Mouse (Mus musculus) CH12.LX (cell line): ENCODE results near the gene Tenm1. TPM values are rescaled to one million over a fixed set of nuclear protein-coding genes. Genes with fewer than 3 reads are reported as not detected.

Experiments
- DNase-seq: peaks from one replicate; pipeline ENCODE4 v3.0.0-alpha.2; 2013; ENCODE audit errors: extremely low read depth
- H3K27ac ChIP-seq: 2 replicates; pipeline ENCODE4 v1.5.1; 2012; ENCODE audit warnings: low read depth, mild to moderate bottlenecking, control low read depth, moderate library complexity; ENCODE audit not compliant: insufficient read depth
- H3K27me3 ChIP-seq: replicated peaks from 2 replicates; pipeline ENCODE3; 2012; ENCODE audit warnings: inconsistent platforms
- H3K36me3 ChIP-seq, 2 experiments: replicated peaks in 1 of 2; 2 replicates each; pipeline versions ENCODE3 to v1.6.1; 2012; ENCODE audit warnings: inconsistent platforms in 1 of 2, low read length in 1 of 2, mild to moderate bottlenecking in 1 of 2, mixed read lengths in 1 of 2, moderate library complexity in 1 of 2; ENCODE audit not compliant: control insufficient read depth in 1 of 2, insufficient read depth in 1 of 2
- H3K4me1 ChIP-seq, 2 experiments: 2 replicates each; pipeline ENCODE4 v1.6.1; 2012; ENCODE audit warnings: inconsistent platforms in 1 of 2, moderate library complexity in 1 of 2; ENCODE audit not compliant: insufficient read depth in 2 of 2, control insufficient read depth in 1 of 2
- H3K4me2 ChIP-seq: 2 replicates; pipeline ENCODE4 v1.6.1; 2012; ENCODE audit warnings: low read depth, mild to moderate bottlenecking, control low read depth; ENCODE audit not compliant: poor library complexity, insufficient read depth, severe bottlenecking
- H3K4me3 ChIP-seq, 3 experiments: fragments of 150-350 bp in 1 of 3; sonication (generic) in 1 of 3; replicated peaks in 1 of 3; 2 replicates each; pipeline versions ENCODE3 to v1.5.1; 2011 to 2012; ENCODE audit warnings: low read depth in 2 of 3, low read length in 2 of 3, mild to moderate bottlenecking in 2 of 3, moderate library complexity in 2 of 3, control low read depth in 1 of 3, improper control_type of control experiment in 1 of 3, inconsistent platforms in 1 of 3, mixed read lengths in 1 of 3; ENCODE audit not compliant: poor library complexity in 1 of 3
- H3K79me2 ChIP-seq: replicated peaks from 2 replicates; pipeline ENCODE4 v1.6.1; 2012; ENCODE audit warnings: mild to moderate bottlenecking, moderate library complexity; ENCODE audit not compliant: control insufficient read depth, poor library complexity, insufficient read depth, severe bottlenecking; ENCODE audit errors: extremely low read depth
- H3K9ac ChIP-seq: 2 replicates; pipeline ENCODE4 v1.6.1; 2012; ENCODE audit warnings: low read depth, mild to moderate bottlenecking, control low read depth, moderate library complexity; ENCODE audit not compliant: insufficient read depth
- H3K9me3 ChIP-seq: replicated peaks from 2 replicates; pipeline ENCODE3; 2012; ENCODE audit warnings: low read length, inconsistent platforms, mixed read lengths
- BHLHE40 ChIP-seq: IDR thresholded peaks from 2 replicates; pipeline ENCODE4 v1.6.1; 2011; ENCODE audit warnings: mild to moderate bottlenecking, low read depth, low read length, improper control_type of control experiment
- CTCF ChIP-seq, 2 experiments: IDR thresholded peaks in 1 of 2; conservative IDR thresholded peaks in 1 of 2; 2 replicates each; pipeline ENCODE4 v1.5.1; 2011 to 2012; ENCODE audit warnings: low read depth in 2 of 2, low read length in 2 of 2, improper control_type of control experiment in 1 of 2, inconsistent platforms in 1 of 2, mild to moderate bottlenecking in 1 of 2, moderate library complexity in 1 of 2
- ETS1 ChIP-seq: conservative IDR thresholded peaks from 2 replicates; pipeline ENCODE4 v1.6.1; 2012; ENCODE audit warnings: low read depth, mild to moderate bottlenecking, inconsistent platforms, low read length, improper control_type of control experiment, moderate library complexity
- GABPA ChIP-seq: IDR thresholded peaks from 2 replicates; pipeline ENCODE4 v1.6.1; 2012; ENCODE audit warnings: low read depth, low read length, improper control_type of control experiment, inconsistent platforms; ENCODE audit not compliant: insufficient replicate concordance
- HCFC1 ChIP-seq: IDR thresholded peaks from 2 replicates; pipeline ENCODE4 v1.6.1; 2012; ENCODE audit warnings: low read depth, mild to moderate bottlenecking, inconsistent platforms, low read length, improper control_type of control experiment
- JUND ChIP-seq: conservative IDR thresholded peaks from 2 replicates; pipeline ENCODE4 v1.6.1; 2011; ENCODE audit warnings: low read depth, low read length, improper control_type of control experiment
- MAFK ChIP-seq: IDR thresholded peaks from 2 replicates; pipeline ENCODE4 v1.6.1; 2011; ENCODE audit warnings: low read length, improper control_type of control experiment; ENCODE audit not compliant: insufficient replicate concordance
- MAZ ChIP-seq: IDR thresholded peaks from 2 replicates; pipeline ENCODE4 v1.6.1; 2012; ENCODE audit warnings: low read depth, mild to moderate bottlenecking, inconsistent platforms, low read length, improper control_type of control experiment, moderate library complexity
- MXI1 ChIP-seq: IDR thresholded peaks from 2 replicates; pipeline ENCODE4 v1.6.1; 2011; ENCODE audit warnings: mild to moderate bottlenecking, low read depth, low read length, improper control_type of control experiment
- NELFE ChIP-seq: IDR thresholded peaks from 2 replicates; pipeline ENCODE4 v1.6.1; 2011; ENCODE audit warnings: low read depth, low read length, improper control_type of control experiment
- NRF1 ChIP-seq: IDR thresholded peaks from 2 replicates; pipeline ENCODE4 v1.6.1; 2014; ENCODE audit warnings: low read depth, mild to moderate bottlenecking, inconsistent platforms, low read length, improper control_type of control experiment, moderate library complexity
- PAX5 ChIP-seq: IDR thresholded peaks from 2 replicates; pipeline ENCODE4 v1.6.1; 2012; ENCODE audit warnings: low read length, inconsistent platforms, mixed read lengths
- POLR2A ChIP-seq: IDR thresholded peaks from 2 replicates; pipeline ENCODE4 v1.6.1; 2011; ENCODE audit warnings: low read depth, mild to moderate bottlenecking, improper control_type of control experiment, low read length
- POLR2AphosphoS2 ChIP-seq: IDR thresholded peaks from 2 replicates; pipeline ENCODE4 v1.6.1; 2011; ENCODE audit warnings: low read depth, low read length, improper control_type of control experiment
- RAD21 ChIP-seq: IDR thresholded peaks from 2 replicates; pipeline ENCODE4 v1.6.1; 2011; ENCODE audit warnings: low read depth, mild to moderate bottlenecking, low read length, improper control_type of control experiment, moderate library complexity
- SIN3A ChIP-seq: IDR thresholded peaks from 2 replicates; pipeline ENCODE4 v1.6.1; 2012; ENCODE audit warnings: low read length, improper control_type of control experiment, inconsistent platforms
- TBP ChIP-seq: conservative IDR thresholded peaks from 2 replicates; pipeline ENCODE4 v1.6.1; 2011; ENCODE audit warnings: low read depth, low read length, improper control_type of control experiment
- TCF12 ChIP-seq: IDR thresholded peaks from 2 replicates; pipeline ENCODE4 v1.6.1; 2014; ENCODE audit warnings: low read depth, mild to moderate bottlenecking, inconsistent platforms, low read length, improper control_type of control experiment
- USF1 ChIP-seq: IDR thresholded peaks from 2 replicates; pipeline ENCODE4 v1.6.1; 2014; ENCODE audit warnings: low read depth, mild to moderate bottlenecking, inconsistent platforms, low read length, improper control_type of control experiment
- USF2 ChIP-seq: conservative IDR thresholded peaks from 2 replicates; pipeline ENCODE4 v1.6.1; 2011; ENCODE audit warnings: low read depth, low read length, improper control_type of control experiment
- ZKSCAN1 ChIP-seq: IDR thresholded peaks from 2 replicates; pipeline ENCODE4 v1.6.1; 2012; ENCODE audit warnings: low read depth, inconsistent platforms, low read length, improper control_type of control experiment, borderline replicate concordance
- ZMIZ1 ChIP-seq: IDR thresholded peaks from 2 replicates; pipeline ENCODE4 v1.6.1; 2012; ENCODE audit warnings: low read depth, mild to moderate bottlenecking, inconsistent platforms, low read length, improper control_type of control experiment
- dilution Hi-C: fragments of 300-500 bp; cut with MboI; formaldehyde crosslinking; loops from 2 replicates; pipeline ENCODE4 v1.14.3; 2020; ENCODE audit warnings: low sequenced_read_pairs; ENCODE audit not compliant: extremely low pct_unique_long_range_greater_than_20kb, extremely low pct_ligation_motif_present
- in situ Hi-C: fragments of 300-500 bp; cut with MboI; formaldehyde crosslinking; loops from 3 replicates; pipeline ENCODE4 v1.14.3; 2019; ENCODE audit warnings: low sequenced_read_pairs, low pct_ligation_motif_present, low pct_unique_long_range_greater_than_20kb, mixed read lengths
- polyA plus RNA-seq: library from polyadenylated mRNA; unstranded; fragments of >175 nt; gene quantifications from 2 replicates; pipeline ENCODE4 v1.2.1, GENCODE M21; 2012; ENCODE audit warnings: low read depth; ENCODE audit not compliant: insufficient read length
- total RNA-seq, 2 experiments: library from RNA; depleted of rRNA; stranded (reverse); fragments of 300-350 nt in 1 of 2; fragments of >200 nt in 1 of 2; gene quantifications; 2 replicates each; pipeline ENCODE4 v1.2.3; 2012 to 2014

The Tenm1 gene
- total and polyA plus RNA-seq, 3 experiments: 0.20 TPM; not detected in 2

DNA sequence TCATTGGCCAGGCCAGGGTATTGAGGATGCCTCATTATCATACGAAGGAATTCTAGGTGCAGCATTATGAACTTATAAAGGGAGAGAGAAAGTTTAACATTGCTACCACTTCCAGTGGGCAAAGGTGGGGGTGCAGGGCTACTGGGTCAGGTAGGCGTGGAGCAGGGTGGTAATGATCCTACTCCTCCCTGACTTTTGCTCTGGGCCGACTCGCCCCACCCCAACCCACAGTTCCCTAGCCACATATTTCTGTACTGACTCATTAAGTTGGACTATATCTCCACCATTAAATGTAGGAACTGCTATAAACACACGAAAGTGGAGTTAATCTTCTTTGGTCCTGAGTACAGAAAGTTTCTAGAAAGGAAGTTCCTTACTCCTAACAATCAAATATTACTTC, 40.8 kb downstream of the Tenm1 start:
- no peak for DNase-seq
- H3K4me3 ChIP-seq: no peak overlapping the region
- H3K4me1 ChIP-seq: no peaks in the 10 kb centered on the region
- no peak overlapping the region for H3K4me2 ChIP-seq
- H3K9me3 ChIP-seq: no peaks in the 10 kb centered on the region
- dilution Hi-C loops (no loop called here), in situ Hi-C loops (no loop called here)
- H3K79me2 ChIP-seq: no peaks in the 10 kb centered on the region
- no peak overlapping the region for H3K9ac ChIP-seq
- no peak for TF ChIP-seq JUND
- TF ChIP-seq MAFK: no peak
- TF ChIP-seq NELFE: no peak
- no peak for TF ChIP-seq POLR2A
- no peak overlapping the region for H3K27ac ChIP-seq
- H3K27me3 ChIP-seq: no peaks in the 10 kb centered on the region
- H3K36me3 ChIP-seq: no peaks in the 10 kb centered on the region

DNA sequence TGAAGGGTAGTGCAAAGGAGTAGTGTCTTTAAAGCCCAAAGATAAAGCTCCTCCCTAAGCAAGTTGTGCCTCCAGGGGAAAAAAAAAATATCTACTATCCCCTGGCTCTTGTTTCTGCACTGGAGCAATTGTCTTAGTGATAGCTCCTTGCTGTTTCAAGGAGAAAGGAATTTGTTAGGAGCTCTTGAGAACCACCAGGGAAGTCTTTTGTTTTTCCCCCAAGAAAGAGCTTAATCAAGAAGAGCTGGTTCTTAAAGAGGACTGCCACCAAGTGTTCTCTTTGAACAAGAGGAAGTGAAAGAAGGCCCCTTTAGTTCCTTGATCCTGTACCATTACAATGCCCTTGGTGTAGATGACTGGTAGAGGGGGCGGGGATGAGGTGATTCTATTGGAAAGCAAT, 56.4 kb downstream of the Tenm1 start:
- Histone ChIP-seq H3K27me3 (no peaks in the 10 kb centered on the region), H3K79me2 (no peaks in the 10 kb centered on the region), H3K4me3 (no peak overlapping the region), H3K27ac (no peak overlapping the region), H3K4me1 (no peaks in the 10 kb centered on the region), H3K9ac (no peak overlapping the region)
- dilution Hi-C loops: no loop called here
- TF ChIP-seq GABPA (no peak), MAZ (no peak), SIN3A (no peak), TBP (no peak), TCF12 (no peak), PAX5 (no peak), ZKSCAN1 (no peak), NRF1 (no peak), HCFC1 (no peak), ZMIZ1 (no peak), POLR2AphosphoS2 (no peak), ETS1 (no peak), USF1 (no peak), BHLHE40 (no peak), USF2 (no peak), MXI1 (no peak), CTCF (conservative IDR thresholded peaks at IDR 0.05 in 1 of 2, IDR thresholded peaks at IDR 0.05 in 1 of 2; ENCODE audit: low read depth in 2 of 2, low read length in 2 of 2) (no peak), RAD21 (no peak)
- TF ChIP-seq, all 38 proteins: peak for 0
- no peak for DNase-seq
- no peaks in the 10 kb centered on the region for H3K36me3 ChIP-seq
- no peak overlapping the region for H3K4me2 ChIP-seq
- in situ Hi-C loops: no loop called here
- H3K9me3 ChIP-seq: peaks cover 4% of the 10 kb centered on the region
